In genomic region chr9:35508234-35508633, GRCm38 (mm10) we compare ENCODE assay signal across 10 mouse cellular contexts. TPM values are rescaled to one million over a fixed set of nuclear protein-coding genes. Genes with fewer than 3 reads are reported as not detected.
A peak's percentile ranks its signal among the peaks of the same experiment; 100 is the strongest.
DNase-seq lines count a peak whose midpoint lies in the region; ATAC-seq lines count a peak whose summit lies in the region.
"Had no signal": no experiment of that assay in that cellular context is flagged by ENCODE, and none has a peak within 500 bp of the region (broad histone marks: within the 10 kb centered on the region; RNA-seq: fewer than 3 reads in every experiment).

No protein-coding gene starts in this region.

- peak; percentile 70 for ATAC-seq in embryonic facial prominence, embryonic 15.5 days (ENCODE audit: insufficient number of reproducible peaks, low FRiP score, low TSS enrichment, low read depth)
- ATAC-seq in heart, embryonic 16.5 days (replicated peaks; ENCODE audit: extremely low read depth, insufficient read depth, low FRiP score) = peak; percentile 92
- ATAC-seq in limb, embryonic 11.5 days (ENCODE audit: insufficient number of reproducible peaks, low FRiP score, low TSS enrichment, low read depth) = peak; percentile 33; the same call in 1 of the 2 replicates
- no peak for ATAC-seq in megakaryocyte-erythroid progenitor cell, adult 5-6 weeks (replicated peaks; ENCODE audit: low FRiP score, low TSS enrichment, poor library complexity, severe bottlenecking)
- no peak for ATAC-seq in activated CD4-positive, CD25-positive, alpha-beta regulatory T cell, adult 4 months

- no peak overlapping the region for H3K4me3 ChIP-seq in embryonic facial prominence, embryonic 15.5 days (replicated peaks)
- H3K4me3 ChIP-seq in heart, embryonic 16.5 days (ENCODE audit: low read length) = no peak overlapping the region
- no peak overlapping the region for H3K4me3 ChIP-seq in limb, embryonic 11.5 days (ENCODE audit: low read depth, low read length)
- H3K4me3 ChIP-seq: megakaryocyte, embryonic 14.5 days had no signal

- H3K36me3 ChIP-seq in embryonic facial prominence, embryonic 15.5 days = 0 out of 2 replicates have a peak, but pooled peaks cover 17% of the 10 kb centered on the region
- H3K36me3 ChIP-seq in heart, embryonic 16.5 days (ENCODE audit: control insufficient read depth, insufficient read depth) = no peaks in the 10 kb centered on the region
- H3K36me3 ChIP-seq in limb, embryonic 11.5 days (ENCODE audit: control insufficient read depth, insufficient read depth, low read length) = peaks cover 4% of the 10 kb centered on the region

- H3K27me3 ChIP-seq in embryonic facial prominence, embryonic 15.5 days = no peaks in the 10 kb centered on the region
- 0 out of 2 replicates have a peak, but pooled peaks cover 2% of the 10 kb centered on the region for H3K27me3 ChIP-seq in heart, embryonic 16.5 days (ENCODE audit: control insufficient read depth, insufficient read depth, low read length)
- no peaks in the 10 kb centered on the region for H3K27me3 ChIP-seq in limb, embryonic 11.5 days (ENCODE audit: control insufficient read depth, insufficient read depth, low read length)

- DNase-seq in kidney, postnatal 4 days = peak; percentile 14 to 27
- DNase-seq in kidney, postnatal 14 days = no peak
- peak; percentile 55 for DNase-seq in limb, embryonic 11.5 days (ENCODE audit: low spot score)
- DNase-seq in right cerebral cortex, postnatal 14 days = peak; percentile 14

- H3K9ac ChIP-seq in embryonic facial prominence, embryonic 15.5 days = no peak overlapping the region
- peak overlapping the region; percentile 53; the same call in 1 of the 2 replicates for H3K9ac ChIP-seq in heart, embryonic 16.5 days (ENCODE audit: low read length)
- H3K9ac ChIP-seq in limb, embryonic 11.5 days (ENCODE audit: low read length) = no peak overlapping the region

- H3K4me1 ChIP-seq in embryonic facial prominence, embryonic 15.5 days = peaks cover 11% of the 10 kb centered on the region
- peaks cover 20% of the 10 kb centered on the region for H3K4me1 ChIP-seq in heart, embryonic 16.5 days (ENCODE audit: control insufficient read depth, insufficient read depth, low read length)
- H3K4me1 ChIP-seq in limb, embryonic 11.5 days (ENCODE audit: control insufficient read depth, insufficient read depth, low read length) = peaks cover 4% of the 10 kb centered on the region; the same call in 1 of the 2 replicates
- H3K4me1 ChIP-seq: megakaryocyte, embryonic 14.5 days had no signal

- peak overlapping the region; percentile 82 for H3K27ac ChIP-seq in embryonic facial prominence, embryonic 15.5 days (replicated peaks)
- peak overlapping the region; percentile 93 for H3K27ac ChIP-seq in heart, embryonic 16.5 days (ENCODE audit: low read length)
- H3K27ac ChIP-seq in limb, embryonic 11.5 days (replicated peaks; ENCODE audit: low read depth, low read length) = peak overlapping the region; percentile 38; the same call in 1 of the 2 replicates

- WGBS in embryonic facial prominence, embryonic 15.5 days = 23% methylated on average over 8 of the region's 8 CpGs
- 12% methylated on average over 8 of the region's 8 CpGs for WGBS in heart, embryonic 16.5 days
- WGBS in limb, embryonic 11.5 days = 47% methylated on average over 8 of the region's 8 CpGs

- H3K4me2 ChIP-seq in embryonic facial prominence, embryonic 15.5 days (replicated peaks) = no peak overlapping the region
- H3K4me2 ChIP-seq in heart, embryonic 16.5 days (ENCODE audit: low read depth, low read length) = peak overlapping the region; percentile 21
- H3K4me2 ChIP-seq in limb, embryonic 11.5 days (ENCODE audit: low read depth, severe bottlenecking) = no peak overlapping the region

- H3K9me3 ChIP-seq in embryonic facial prominence, embryonic 15.5 days (replicated peaks) = no peaks in the 10 kb centered on the region
- H3K9me3 ChIP-seq in heart, embryonic 16.5 days (replicated peaks; ENCODE audit: control insufficient read depth, low read length) = no peaks in the 10 kb centered on the region
- no peaks in the 10 kb centered on the region for H3K9me3 ChIP-seq in limb, embryonic 11.5 days (ENCODE audit: control insufficient read depth, low read length)
- H3K9me3 ChIP-seq: megakaryocyte, embryonic 14.5 days had no signal

RNA-seq across cellular contexts. Expression of gene Gm1113, which starts 9.8 kb away (rescaled TPM):
- not detected in 2 replicates for polyA plus RNA-seq in embryonic facial prominence, embryonic 15.5 days (2015; fragmentation: Nextera tagmentation; extraction: Ambion mirVana)
- not detected in 2 replicates for polyA plus RNA-seq in heart, embryonic 16.5 days (2015; fragmentation: Nextera tagmentation; extraction: Ambion mirVana)
- polyA plus RNA-seq in limb, embryonic 11.5 days (2014; fragmentation: Nextera tagmentation; extraction: Ambion mirVana) = not detected in 2 replicates
- total RNA-seq in megakaryocyte-erythroid progenitor cell, adult 5-6 weeks (2014; fragmentation: Nextera tagmentation) = not detected in 2 replicates
- total RNA-seq in megakaryocyte-erythroid progenitor cell, adult 5-6 weeks (2017) = not detected in 2 replicates
- polyA plus RNA-seq in activated CD4-positive, CD25-positive, alpha-beta regulatory T cell, adult 4 months (2017; shearing (Covaris generic)) = not detected
- polyA plus RNA-seq: cortical plate, adult 2 months had no signal

RNA-seq across cellular contexts. Expression of gene Ddx25, which starts 50.1 kb away (rescaled TPM):
- polyA plus RNA-seq in embryonic facial prominence, embryonic 15.5 days (2015; fragmentation: Nextera tagmentation; extraction: Ambion mirVana) = 2.3 and 2.8 TPM in 2 replicates
- polyA plus RNA-seq in heart, embryonic 16.5 days (2015; fragmentation: Nextera tagmentation; extraction: Ambion mirVana) = 0.57 and 0.63 TPM in 2 replicates
- 4.6 and 5.2 TPM in 2 replicates for polyA plus RNA-seq in limb, embryonic 11.5 days (2014; fragmentation: Nextera tagmentation; extraction: Ambion mirVana)
- total RNA-seq in megakaryocyte-erythroid progenitor cell, adult 5-6 weeks (2014; fragmentation: Nextera tagmentation) = not detected in 2 replicates
- total RNA-seq in megakaryocyte-erythroid progenitor cell, adult 5-6 weeks (2017) = 0.11 TPM in 1 of 2 replicates, not detected in the other
- polyA plus RNA-seq in activated CD4-positive, CD25-positive, alpha-beta regulatory T cell, adult 4 months (2017; shearing (Covaris generic)) = under 1 TPM; 0.09 to 0.17 TPM

RNA-seq across cellular contexts. Expression of gene Pus3, which starts 50.2 kb away (rescaled TPM):
- 17.6 and 18.9 TPM in 2 replicates for polyA plus RNA-seq in embryonic facial prominence, embryonic 15.5 days (2015; fragmentation: Nextera tagmentation; extraction: Ambion mirVana)
- polyA plus RNA-seq in heart, embryonic 16.5 days (2015; fragmentation: Nextera tagmentation; extraction: Ambion mirVana) = 13.6 and 14.3 TPM in 2 replicates
- 23.2 and 24.5 TPM in 2 replicates for polyA plus RNA-seq in limb, embryonic 11.5 days (2014; fragmentation: Nextera tagmentation; extraction: Ambion mirVana)
- total RNA-seq in megakaryocyte-erythroid progenitor cell, adult 5-6 weeks (2014; fragmentation: Nextera tagmentation) = 23.3 and 27.3 TPM in 2 replicates
- total RNA-seq in megakaryocyte-erythroid progenitor cell, adult 5-6 weeks (2017) = 34.8 and 44.3 TPM in 2 replicates
- polyA plus RNA-seq in activated CD4-positive, CD25-positive, alpha-beta regulatory T cell, adult 4 months (2017; shearing (Covaris generic)) = 10 to 100 TPM; 21.0 to 27.0 TPM

Comparison
In these comparisons a context has a peak if more than half of its experiments do, and no peak if none do; other contexts are left out.
1. ATAC-seq: peak in embryonic facial prominence, embryonic 15.5 days (single experiment), heart, embryonic 16.5 days (single experiment) and limb, embryonic 11.5 days (single experiment); none in megakaryocyte-erythroid progenitor cell, adult 5-6 weeks (single experiment) and activated CD4-positive, CD25-positive, alpha-beta regulatory T cell, adult 4 months (single experiment).
2. H3K27ac ChIP-seq: peak in every context shown above with its lines; median percentile 93 in heart, embryonic 16.5 days; 82 in embryonic facial prominence, embryonic 15.5 days; 38 in limb, embryonic 11.5 days.